Mouse (Mus musculus) intestine, embryonic 16.5 days (tissue): ENCODE data around the gene Txk. TPM values are rescaled to one million over a fixed set of nuclear protein-coding genes. Genes with fewer than 3 reads are reported as not detected.

Source experiments
- ATAC-seq: fragments of 200-750 bp; cut with Nextera tagmentation; 2 replicates; pipeline ENCODE4 v1.8.0; 2017; ENCODE audit warnings: moderate TSS enrichment, moderate library complexity
- H3K27ac ChIP-seq: fragments of 300-500 bp; sonication (generic); 2 replicates; pipeline ENCODE4 v1.5.1; 2014; ENCODE audit warnings: mild to moderate bottlenecking, low read length
- H3K27me3 ChIP-seq: fragments of 300-500 bp; sonication (generic); replicated peaks from 2 replicates; pipeline ENCODE4 v1.6.1; 2014; ENCODE audit warnings: low read length, control low read depth, mixed read lengths; ENCODE audit not compliant: control insufficient read depth, insufficient read depth
- H3K36me3 ChIP-seq: fragments of 300-500 bp; sonication (generic); 2 replicates; pipeline ENCODE4 v1.6.1; 2014; ENCODE audit warnings: low read length, control low read depth; ENCODE audit not compliant: control insufficient read depth, insufficient read depth
- H3K4me1 ChIP-seq: fragments of 300-500 bp; sonication (generic); 2 replicates; pipeline ENCODE4 v1.6.1; 2014; ENCODE audit warnings: low read length, control low read depth, mixed read lengths; ENCODE audit not compliant: control insufficient read depth, insufficient read depth
- H3K4me2 ChIP-seq: fragments of 300-500 bp; sonication (generic); 2 replicates; pipeline ENCODE4 v1.6.1; 2014; ENCODE audit warnings: low read depth, low read length, control low read depth
- H3K4me3 ChIP-seq: fragments of 300-500 bp; sonication (generic); 2 replicates; pipeline ENCODE4 v1.5.1; 2014; ENCODE audit warnings: mild to moderate bottlenecking, low read length
- H3K9ac ChIP-seq: fragments of 300-500 bp; sonication (generic); 2 replicates; pipeline ENCODE4 v1.6.1; 2014; ENCODE audit warnings: low read depth, low read length
- H3K9me3 ChIP-seq: fragments of 300-500 bp; sonication (generic); 2 replicates; pipeline ENCODE4 v1.6.1; 2016; ENCODE audit warnings: low read length, control low read depth; ENCODE audit not compliant: control insufficient read depth
- WGBS: fragments of 180-500 bp; shearing (Covaris S2); extraction: QIAGEN DNeasy Blood & Tissue Kit; methylation state at CpG from one replicate; pipeline ENCODE4 v1.1.7; 2014; 5-methylcytosine and 5-hydroxymethylcytosine counted together
- polyA plus RNA-seq: library from polyadenylated mRNA; unstranded; fragments of >200 nt; fragmentation: Nextera tagmentation; extraction: Ambion mirVana; gene quantifications from 2 replicates; pipeline ENCODE4 v1.2.1, GENCODE M21; 2015

The Txk gene
- polyA plus RNA-seq, 1 experiment from 2014 or later = 0.48 TPM

- H3K9ac ChIP-seq = no peak overlapping the region
- peaks cover 3% of the 10 kb centered on the region; the same call in 1 of the 2 replicates for H3K9me3 ChIP-seq
- no peak overlapping the region for H3K4me3 ChIP-seq
- H3K27me3 ChIP-seq = no peaks in the 10 kb centered on the region
- no peaks in the 10 kb centered on the region for H3K36me3 ChIP-seq
- 66% methylated on average over 6 of the region's 6 CpGs for WGBS
- H3K27ac ChIP-seq = 0 out of 2 replicates have a peak overlapping the region, but pooled peaks have one; percentile 28
- H3K4me2 ChIP-seq = no peak overlapping the region
- peak; percentile 85 for ATAC-seq
- 0 out of 2 replicates have a peak, but pooled peaks cover 3% of the 10 kb centered on the region for H3K4me1 ChIP-seq
These were observed 71.1 kb downstream of the Txk start for GRCm38 (mm10) chr5:72681451-72681850.

GRCm38 (mm10) chr5:72674994-72675542 lies 77.5 kb downstream of the Txk start:
- WGBS = 65% methylated on average over 9 of the region's 9 CpGs
- no peaks in the 10 kb centered on the region for H3K27me3 ChIP-seq
- no peaks in the 10 kb centered on the region for H3K36me3 ChIP-seq
- no peak overlapping the region for H3K9ac ChIP-seq
- H3K4me3 ChIP-seq = no peak overlapping the region
- H3K9me3 ChIP-seq = no peaks in the 10 kb centered on the region
- no peak overlapping the region for H3K4me2 ChIP-seq
- H3K4me1 ChIP-seq = no peaks in the 10 kb centered on the region
- H3K27ac ChIP-seq = no peak overlapping the region; the same call in 1 of the 2 replicates
- ATAC-seq = peak; percentile 73

GRCm38 (mm10) chr5:72671017-72671699 lies 81.4 kb downstream of the Txk start:
- H3K27me3 ChIP-seq = no peaks in the 10 kb centered on the region
- no peaks in the 10 kb centered on the region for H3K9me3 ChIP-seq
- WGBS = 64% methylated on average over 8 of the region's 8 CpGs
- no peaks in the 10 kb centered on the region for H3K36me3 ChIP-seq
- no peaks in the 10 kb centered on the region for H3K4me1 ChIP-seq
- no peak for ATAC-seq
- no peak overlapping the region for H3K4me3 ChIP-seq
- no peak overlapping the region for H3K4me2 ChIP-seq
- no peak overlapping the region for H3K27ac ChIP-seq
- H3K9ac ChIP-seq = no peak overlapping the region

- Histone ChIP-seq H3K4me1 (no peaks in the 10 kb centered on the region), H3K27ac (no peak overlapping the region), H3K9me3 (no peaks in the 10 kb centered on the region), H3K9ac (no peak overlapping the region), H3K36me3 (no peaks in the 10 kb centered on the region), H3K4me2 (no peak overlapping the region), H3K27me3 (no peaks in the 10 kb centered on the region), H3K4me3 (no peak overlapping the region)
- 79% methylated on average over 9 of the region's 9 CpGs for WGBS
- no peak for ATAC-seq
These were observed 84.2 kb downstream of the Txk start for GRCm38 (mm10) chr5:72668351-72668750.

- H3K9ac ChIP-seq = no peak overlapping the region
- no peak overlapping the region for H3K4me3 ChIP-seq
- H3K27ac ChIP-seq = no peak overlapping the region
- no peaks in the 10 kb centered on the region for H3K27me3 ChIP-seq
- H3K36me3 ChIP-seq = no peaks in the 10 kb centered on the region
- no peaks in the 10 kb centered on the region for H3K9me3 ChIP-seq
- no peak for ATAC-seq
- no peaks in the 10 kb centered on the region for H3K4me1 ChIP-seq
- 76% methylated on average over 7 of the region's 7 CpGs for WGBS
- H3K4me2 ChIP-seq = no peak overlapping the region
These were observed 86.1 kb downstream of the Txk start for GRCm38 (mm10) chr5:72666428-72666827.

- no peaks in the 10 kb centered on the region for H3K36me3 ChIP-seq
- no peaks in the 10 kb centered on the region for H3K9me3 ChIP-seq
- H3K27me3 ChIP-seq = no peaks in the 10 kb centered on the region
- no peak overlapping the region for H3K4me2 ChIP-seq
- peaks cover 7% of the 10 kb centered on the region; the same call in 1 of the 2 replicates for H3K4me1 ChIP-seq
- no peak overlapping the region for H3K27ac ChIP-seq
- H3K9ac ChIP-seq = no peak overlapping the region
- WGBS = 35% methylated on average over 5 of the region's 5 CpGs
- no peak for ATAC-seq
- H3K4me3 ChIP-seq = no peak overlapping the region
These were observed 87.3 kb downstream of the Txk start for GRCm38 (mm10) chr5:72665281-72665680.

- H3K27me3 ChIP-seq = no peaks in the 10 kb centered on the region
- H3K9me3 ChIP-seq = no peaks in the 10 kb centered on the region
- H3K4me3 ChIP-seq = no peak overlapping the region
- ATAC-seq = peak; percentile 51; the same call in 1 of the 2 replicates
- H3K4me1 ChIP-seq = peaks cover 7% of the 10 kb centered on the region; the same call in 1 of the 2 replicates
- H3K36me3 ChIP-seq = no peaks in the 10 kb centered on the region
- 47% methylated on average over 3 of the region's 3 CpGs for WGBS
- H3K27ac ChIP-seq = no peak overlapping the region
- no peak overlapping the region for H3K4me2 ChIP-seq
- H3K9ac ChIP-seq = no peak overlapping the region
These were observed 87.7 kb downstream of the Txk start for GRCm38 (mm10) chr5:72664854-72665253.

- Histone ChIP-seq H3K27ac (no peak overlapping the region), H3K9me3 (no peaks in the 10 kb centered on the region), H3K36me3 (no peaks in the 10 kb centered on the region), H3K9ac (no peak overlapping the region), H3K4me1 (peaks cover 7% of the 10 kb centered on the region; the same call in 1 of the 2 replicates), H3K27me3 (no peaks in the 10 kb centered on the region), H3K4me2 (no peak overlapping the region), H3K4me3 (no peak overlapping the region)
- ATAC-seq = no peak
- whole genome bisulfite sequencing = 72% methylated on average over 5 of the region's 5 CpGs
These were observed 88.5 kb downstream of the Txk start for GRCm38 (mm10) chr5:72664126-72664525.

GRCm38 (mm10) chr5:72661051-72661781 lies 91.4 kb downstream of the Txk start:
- no peaks in the 10 kb centered on the region for H3K9me3 ChIP-seq
- no peaks in the 10 kb centered on the region for H3K27me3 ChIP-seq
- no peak overlapping the region for H3K4me3 ChIP-seq
- 76% methylated on average over 6 of the region's 6 CpGs for WGBS
- H3K4me1 ChIP-seq = peaks cover 7% of the 10 kb centered on the region; the same call in 1 of the 2 replicates
- H3K4me2 ChIP-seq = no peak overlapping the region
- no peaks in the 10 kb centered on the region for H3K36me3 ChIP-seq
- no peak for ATAC-seq
- no peak overlapping the region for H3K9ac ChIP-seq
- no peak overlapping the region for H3K27ac ChIP-seq
